Mouse (Mus musculus) spleen, adult 2 months (tissue): Measurements from ENCODE around the gene Bmpr1a. TPM values are rescaled to one million over a fixed set of nuclear protein-coding genes. Genes with fewer than 3 reads are reported as not detected.
A peak's percentile ranks its signal among the peaks of the same experiment; 100 is the strongest.
"Not testable (repeated sequence)": the region's sequence is repeated elsewhere in the genome, so short reads cannot be mapped to it uniquely, and the experiment has no call there.

Experiments
- DNase-seq, 2 experiments: peaks; one replicate each; pipeline versions ENCODE4 v3.0.0 to v3.0.0-alpha.2; 2012 to 2021; ENCODE audit warnings: low spot score in 2 of 2, low read depth in 1 of 2
- H3K27ac ChIP-seq: fragments of 200-500 bp; 2 replicates; pipeline ENCODE4 v1.5.1; 2012; ENCODE audit warnings: low read length, inconsistent platforms; ENCODE audit not compliant: insufficient read depth
- H3K27me3 ChIP-seq: fragments of 200-500 bp; 2 replicates; pipeline ENCODE4 v1.6.1; 2012; ENCODE audit warnings: mild to moderate bottlenecking, moderate library complexity, low read length, inconsistent platforms; ENCODE audit not compliant: control insufficient read depth, insufficient read depth
- H3K36me3 ChIP-seq: fragments of 200-500 bp; 2 replicates; pipeline ENCODE4 v1.6.1; 2012; ENCODE audit warnings: mild to moderate bottlenecking, low read length, inconsistent platforms; ENCODE audit not compliant: control insufficient read depth, insufficient read depth
- H3K4me1 ChIP-seq: fragments of 200-500 bp; 2 replicates; pipeline ENCODE4 v1.6.1; 2011; ENCODE audit warnings: inconsistent platforms; ENCODE audit not compliant: control insufficient read depth, insufficient read depth, insufficient read length
- H3K4me3 ChIP-seq: fragments of 200-500 bp; 2 replicates; pipeline ENCODE4 v1.5.1; 2011; ENCODE audit warnings: mild to moderate bottlenecking, inconsistent platforms; ENCODE audit not compliant: insufficient read depth, insufficient read length; ENCODE audit errors: extremely low read depth
- CTCF ChIP-seq: fragments of 200-500 bp; IDR thresholded peaks from 2 replicates; pipeline ENCODE4 v1.5.1; 2011; ENCODE audit warnings: mild to moderate bottlenecking, inconsistent platforms; ENCODE audit not compliant: insufficient read depth, insufficient read length, insufficient replicate concordance; ENCODE audit errors: extremely low read depth
- POLR2A ChIP-seq: fragments of 200-500 bp; IDR thresholded peaks from 2 replicates; pipeline ENCODE4 v1.6.1; 2011; ENCODE audit warnings: low read depth, low read length, inconsistent platforms
- WGBS: fragments of 180-500 bp; shearing (Covaris S2); methylation state at CpG from one replicate; pipeline ENCODE4 v1.1.7; 2018; 5-methylcytosine and 5-hydroxymethylcytosine counted together
- polyA plus RNA-seq: library from polyadenylated mRNA; depleted of rRNA; stranded (reverse); fragments of >200 nt; gene quantifications from 2 replicates; pipeline ENCODE4 v1.2.3, GENCODE M21; 2012

Bmpr1a gene
- polyA plus RNA-seq, 1 experiment = 1.0 TPM

DNA sequence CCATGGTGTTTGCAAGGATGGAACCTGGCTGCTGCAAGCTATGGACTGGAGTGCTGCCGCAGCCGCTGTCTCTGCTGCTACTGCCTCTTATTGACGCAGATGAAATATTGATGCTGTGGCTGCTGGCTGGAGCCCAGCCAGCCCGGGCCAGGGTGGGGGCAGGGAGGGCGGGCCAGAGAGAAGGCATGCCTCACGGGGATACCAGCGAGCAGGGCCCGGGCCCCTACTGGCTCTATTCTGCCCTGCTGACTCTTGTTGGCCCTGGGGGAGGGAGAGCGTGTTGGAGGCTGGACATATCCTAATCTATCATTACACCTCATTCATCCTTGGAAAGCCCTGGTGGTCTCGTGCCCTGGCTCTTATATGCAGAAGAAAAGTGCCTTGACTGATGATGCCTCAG, 128.6 kb downstream of the Bmpr1a start, which contains the start of gene Sncg:
TSS of gene Sncg (minus strand) at position 213 of the 400 bp plus-strand sequence.
- Histone ChIP-seq H3K36me3 (no peaks in the 10 kb centered on the region), H3K27me3 (no peaks in the 10 kb centered on the region), H3K4me1 (no peaks in the 10 kb centered on the region), H3K4me3 (no peak within 1 kb of the TSS), H3K27ac (0 out of 2 replicates have a peak within 1 kb of the TSS, but pooled peaks have one; percentile 7)
- 34% methylated on average over 10 of the region's 10 CpGs for WGBS
- no peak for TF ChIP-seq POLR2A
- no peak for TF ChIP-seq CTCF
- DNase-seq = no peak

GRCm38 (mm10) chr14:34373581-34373980, 129.6 kb downstream of the Bmpr1a start:
- Histone ChIP-seq H3K27ac (no peak overlapping the region), H3K27me3 (no peaks in the 10 kb centered on the region), H3K36me3 (no peaks in the 10 kb centered on the region), H3K4me3 (no peak overlapping the region), H3K4me1 (no peaks in the 10 kb centered on the region)
- 89% methylated on average over 6 of the region's 6 CpGs for WGBS
- no peak for TF ChIP-seq POLR2A
- no peak for TF ChIP-seq CTCF
- no peak for DNase-seq

GRCm38 (mm10) chr14:34372646-34373045, 130.5 kb downstream of the Bmpr1a start:
- Histone ChIP-seq H3K36me3 (no peaks in the 10 kb centered on the region), H3K4me1 (no peaks in the 10 kb centered on the region), H3K27ac (no peak overlapping the region), H3K4me3 (no peak overlapping the region), H3K27me3 (no peaks in the 10 kb centered on the region)
- TF ChIP-seq POLR2A = no peak
- TF ChIP-seq CTCF = no peak
- 86% methylated on average over 6 of the region's 6 CpGs for WGBS
- DNase-seq = no peak

GRCm38 (mm10) chr14:34371763-34372162, 131.4 kb downstream of the Bmpr1a start:
- DNase-seq = no peak
- 88% methylated on average over 2 of the region's 2 CpGs for WGBS
- TF ChIP-seq POLR2A (no peak), CTCF (no peak)
- H3K4me1 ChIP-seq = no peaks in the 10 kb centered on the region
- no peak overlapping the region for H3K4me3 ChIP-seq
- H3K27ac ChIP-seq = no peak overlapping the region
- no peaks in the 10 kb centered on the region for H3K27me3 ChIP-seq
- no peaks in the 10 kb centered on the region for H3K36me3 ChIP-seq

- no peak overlapping the region for H3K4me3 ChIP-seq
- TF ChIP-seq CTCF (no peak), POLR2A (no peak)
- no peak overlapping the region for H3K27ac ChIP-seq
Measured at GRCm38 (mm10) chr14:34370921-34371320, 132.2 kb downstream of the Bmpr1a start.

GRCm38 (mm10) chr14:34370203-34370602, 132.9 kb downstream of the Bmpr1a start:
- H3K27ac ChIP-seq = no peak overlapping the region
- WGBS = 75% methylated on average over 3 of the region's 3 CpGs
- no peaks in the 10 kb centered on the region for H3K36me3 ChIP-seq
- H3K4me1 ChIP-seq = no peaks in the 10 kb centered on the region
- no peak overlapping the region for H3K4me3 ChIP-seq
- no peak for DNase-seq
- no peaks in the 10 kb centered on the region for H3K27me3 ChIP-seq
- no peak for TF ChIP-seq POLR2A
- no peak for TF ChIP-seq CTCF

More at GRCm38 (mm10) chr14:34370921-34371320, 132.2 kb downstream of the Bmpr1a start:
- Histone ChIP-seq H3K36me3 (no peaks in the 10 kb centered on the region), H3K4me1 (no peaks in the 10 kb centered on the region), H3K27me3 (no peaks in the 10 kb centered on the region)
- 86% methylated on average over 3 of the region's 3 CpGs for WGBS
- DNase-seq = no peak

- no peak overlapping the region for H3K4me3 ChIP-seq
- TF ChIP-seq POLR2A = no peak
- no peak for TF ChIP-seq CTCF
- no peaks in the 10 kb centered on the region for H3K36me3 ChIP-seq
- 0 out of 2 replicates have a peak, but pooled peaks cover 3% of the 10 kb centered on the region for H3K27me3 ChIP-seq
- WGBS = 94% methylated on average over 2 of the region's 2 CpGs
- no peak for DNase-seq
- no peaks in the 10 kb centered on the region for H3K4me1 ChIP-seq
- no peak overlapping the region for H3K27ac ChIP-seq
Measured at GRCm38 (mm10) chr14:34365147-34365507, 138.0 kb downstream of the Bmpr1a start.

- H3K27me3 ChIP-seq, H3K4me1 ChIP-seq, H3K4me3 ChIP-seq, DNase-seq, H3K27ac ChIP-seq, H3K36me3 ChIP-seq: not testable (repeated sequence)
- 86% methylated on average over 15 of the region's 15 CpGs for WGBS
Measured at GRCm38 (mm10) chr14:34364254-34365146, 138.6 kb downstream of the Bmpr1a start.
